Mouse (Mus musculus): ENCODE results near the gene Creb3l1. TPM values are rescaled to one million over a fixed set of nuclear protein-coding genes. Genes with fewer than 3 reads are reported as not detected.

Creb3l1 gene
- polyA plus RNA-seq, 1 experiment: 3.1 TPM

DNA sequence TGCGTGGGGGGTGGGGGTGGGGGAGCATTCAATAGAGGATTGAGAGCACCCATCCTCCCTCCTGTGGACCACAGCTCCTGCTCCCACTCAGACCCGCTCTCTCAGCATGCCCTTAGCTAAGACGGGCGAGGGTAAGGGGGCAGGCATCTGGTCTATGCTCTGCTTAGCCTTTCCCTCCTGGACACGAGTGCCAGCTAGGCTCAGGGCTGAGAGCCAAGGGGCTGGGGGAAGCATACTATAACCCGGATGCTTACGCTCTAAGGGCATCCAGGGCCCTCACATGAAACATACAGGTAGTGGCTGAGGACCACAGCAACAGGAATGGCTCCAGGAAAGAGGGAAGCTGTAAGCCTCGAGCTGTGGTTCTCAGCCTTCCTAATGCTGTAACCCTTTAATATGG, 66.3 kb downstream of the Creb3l1 start:
- H3K27me3 ChIP-seq (ENCODE audit: control insufficient read depth, insufficient read depth, low read length): no peaks in the 10 kb centered on the region
- no peak for TF ChIP-seq CTCF (IDR thresholded peaks at IDR 0.05; ENCODE audit: control insufficient read depth, insufficient read depth, insufficient replicate concordance, low read depth, low read length)
- TF ChIP-seq POLR2A (IDR thresholded peaks at IDR 0.05; ENCODE audit: control insufficient read depth, low read depth, low read length): no peak
- peaks cover 14% of the 10 kb centered on the region for H3K4me1 ChIP-seq (ENCODE audit: control insufficient read depth, insufficient read depth, low read length)
- no peak overlapping the region for H3K27ac ChIP-seq (ENCODE audit: control insufficient read depth, insufficient read depth, low read depth, low read length)
- H3K4me3 ChIP-seq (ENCODE audit: control insufficient read depth, low read depth, low read length): no peak overlapping the region
- H3K36me3 ChIP-seq (ENCODE audit: control insufficient read depth, insufficient read depth, low read length): no peaks in the 10 kb centered on the region

DNA sequence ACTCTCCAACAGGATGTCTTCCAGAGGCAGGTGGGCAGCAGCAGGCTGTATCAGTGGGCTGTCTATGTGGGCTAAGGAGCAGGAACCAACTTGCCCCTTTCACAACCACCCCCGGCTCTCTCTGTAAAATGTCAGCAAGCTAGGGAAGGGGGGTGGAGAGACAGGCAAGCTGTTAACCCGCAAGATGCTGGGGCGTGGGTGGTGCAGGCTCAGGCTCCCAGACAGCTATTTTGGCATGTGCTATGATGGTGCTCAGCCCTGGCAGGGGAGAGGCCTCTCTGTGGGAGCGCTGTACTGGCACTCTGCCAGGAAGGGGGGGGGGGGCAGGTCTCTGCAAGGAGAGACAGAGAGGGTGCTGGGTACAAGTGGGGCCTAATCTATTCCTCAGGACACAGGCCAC, 67.2 kb downstream of the Creb3l1 start:
- H3K27me3 ChIP-seq (ENCODE audit: control insufficient read depth, insufficient read depth, low read length): no peaks in the 10 kb centered on the region
- H3K4me3 ChIP-seq (ENCODE audit: control insufficient read depth, low read depth, low read length): no peak overlapping the region
- H3K4me1 ChIP-seq (ENCODE audit: control insufficient read depth, insufficient read depth, low read length): peaks cover 9% of the 10 kb centered on the region
- TF ChIP-seq CTCF (IDR thresholded peaks at IDR 0.05; ENCODE audit: control insufficient read depth, insufficient read depth, insufficient replicate concordance, low read depth, low read length) (no peak), POLR2A (IDR thresholded peaks at IDR 0.05; ENCODE audit: control insufficient read depth, low read depth, low read length) (no peak)
- H3K36me3 ChIP-seq (ENCODE audit: control insufficient read depth, insufficient read depth, low read length): no peaks in the 10 kb centered on the region
- no peak overlapping the region for H3K27ac ChIP-seq (ENCODE audit: control insufficient read depth, insufficient read depth, low read depth, low read length)

DNA sequence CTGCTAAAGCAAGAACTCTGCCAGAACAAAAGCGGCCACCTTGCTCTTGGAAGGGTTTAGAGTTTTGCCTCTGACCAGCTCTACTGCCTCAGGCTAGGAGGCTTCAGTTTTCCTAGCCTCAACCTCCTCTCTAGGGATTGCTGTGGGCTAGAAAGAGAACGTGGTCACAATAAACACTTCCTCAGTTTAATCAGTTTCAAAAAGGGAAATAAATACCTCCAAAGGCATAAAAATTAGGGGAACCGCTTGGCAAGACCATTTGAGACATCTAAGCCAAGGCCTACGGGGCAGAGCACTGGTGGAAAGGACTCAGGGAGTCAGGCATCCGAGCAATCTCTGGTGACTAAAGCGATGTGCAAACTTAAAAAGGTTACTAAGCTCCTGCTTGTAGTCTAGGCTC, 68.4 kb downstream of the Creb3l1 start:
- H3K36me3 ChIP-seq (ENCODE audit: control insufficient read depth, insufficient read depth, low read length): no peaks in the 10 kb centered on the region
- TF ChIP-seq POLR2A (IDR thresholded peaks at IDR 0.05; ENCODE audit: control insufficient read depth, low read depth, low read length): no peak
- no peak for TF ChIP-seq CTCF (IDR thresholded peaks at IDR 0.05; ENCODE audit: control insufficient read depth, insufficient read depth, insufficient replicate concordance, low read depth, low read length)
- H3K27ac ChIP-seq (ENCODE audit: control insufficient read depth, insufficient read depth, low read depth, low read length): no peak overlapping the region
- H3K4me3 ChIP-seq (ENCODE audit: control insufficient read depth, low read depth, low read length): no peak overlapping the region
- peaks cover 9% of the 10 kb centered on the region for H3K4me1 ChIP-seq (ENCODE audit: control insufficient read depth, insufficient read depth, low read length)
- H3K27me3 ChIP-seq (ENCODE audit: control insufficient read depth, insufficient read depth, low read length): no peaks in the 10 kb centered on the region

DNA sequence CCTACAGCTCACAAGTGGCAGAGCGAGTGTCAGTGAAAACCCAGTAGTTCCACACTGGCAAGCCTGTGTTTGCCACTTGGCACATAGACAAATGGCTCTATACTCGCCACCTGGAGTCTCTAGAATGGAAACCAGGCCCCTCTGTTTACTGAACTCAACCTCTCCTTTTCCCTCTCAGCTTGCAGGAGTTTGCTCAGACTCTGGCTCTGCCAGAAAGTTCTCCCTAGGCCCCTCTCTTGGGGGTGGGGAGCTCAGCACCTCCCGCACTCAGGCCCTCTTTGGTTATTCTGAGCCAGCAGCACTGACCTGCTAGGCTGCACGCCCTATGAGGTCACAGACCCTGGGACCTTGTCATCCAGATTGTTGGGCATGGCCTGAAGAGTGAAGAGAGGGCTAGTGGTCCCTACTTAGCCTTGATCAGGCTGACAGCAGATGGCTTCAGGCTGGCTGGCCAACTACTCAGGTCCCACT, 69.1 kb downstream of the Creb3l1 start:
- no peak for TF ChIP-seq CTCF (IDR thresholded peaks at IDR 0.05; ENCODE audit: control insufficient read depth, insufficient read depth, insufficient replicate concordance, low read depth, low read length)
- peak; percentile 64; the same call in 1 of the 2 replicates for TF ChIP-seq POLR2A (IDR thresholded peaks at IDR 0.05; ENCODE audit: control insufficient read depth, low read depth, low read length)
- Histone ChIP-seq H3K27ac (ENCODE audit: control insufficient read depth, insufficient read depth, low read depth, low read length) (no peak overlapping the region; the same call in 1 of the 2 replicates), H3K36me3 (ENCODE audit: control insufficient read depth, insufficient read depth, low read length) (no peaks in the 10 kb centered on the region), H3K4me3 (ENCODE audit: control insufficient read depth, low read depth, low read length) (peak overlapping the region; percentile 36), H3K4me1 (ENCODE audit: control insufficient read depth, insufficient read depth, low read length) (peaks cover 9% of the 10 kb centered on the region), H3K27me3 (ENCODE audit: control insufficient read depth, insufficient read depth, low read length) (no peaks in the 10 kb centered on the region)

DNA sequence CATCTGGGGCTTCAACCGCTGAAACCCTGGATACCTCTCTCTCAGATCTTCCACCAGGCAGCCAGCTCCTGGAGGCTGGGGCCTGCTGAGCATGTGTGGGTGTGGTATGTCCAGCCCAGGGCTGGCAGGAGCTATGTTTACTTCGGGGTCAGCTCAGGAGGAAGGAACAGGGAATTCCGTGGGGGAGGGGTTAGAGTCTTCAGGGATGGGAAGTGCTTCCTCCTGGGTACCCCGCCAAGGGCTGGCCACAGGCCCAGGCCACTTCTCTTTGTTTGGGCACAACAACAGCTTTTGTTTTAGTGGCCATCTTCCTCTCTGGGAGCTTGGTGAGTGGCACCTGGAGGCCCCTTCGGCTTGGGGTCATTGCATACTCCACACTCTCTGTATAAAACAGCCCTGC, 70.5 kb downstream of the Creb3l1 start:
- no peaks in the 10 kb centered on the region for H3K27me3 ChIP-seq (ENCODE audit: control insufficient read depth, insufficient read depth, low read length)
- no peak overlapping the region for H3K4me3 ChIP-seq (ENCODE audit: control insufficient read depth, low read depth, low read length)
- H3K4me1 ChIP-seq (ENCODE audit: control insufficient read depth, insufficient read depth, low read length): peaks cover 9% of the 10 kb centered on the region
- H3K36me3 ChIP-seq (ENCODE audit: control insufficient read depth, insufficient read depth, low read length): no peaks in the 10 kb centered on the region
- no peak overlapping the region for H3K27ac ChIP-seq (ENCODE audit: control insufficient read depth, insufficient read depth, low read depth, low read length)
- TF ChIP-seq POLR2A (IDR thresholded peaks at IDR 0.05; ENCODE audit: control insufficient read depth, low read depth, low read length) (no peak), CTCF (IDR thresholded peaks at IDR 0.05; ENCODE audit: control insufficient read depth, insufficient read depth, insufficient replicate concordance, low read depth, low read length) (no peak)

DNA sequence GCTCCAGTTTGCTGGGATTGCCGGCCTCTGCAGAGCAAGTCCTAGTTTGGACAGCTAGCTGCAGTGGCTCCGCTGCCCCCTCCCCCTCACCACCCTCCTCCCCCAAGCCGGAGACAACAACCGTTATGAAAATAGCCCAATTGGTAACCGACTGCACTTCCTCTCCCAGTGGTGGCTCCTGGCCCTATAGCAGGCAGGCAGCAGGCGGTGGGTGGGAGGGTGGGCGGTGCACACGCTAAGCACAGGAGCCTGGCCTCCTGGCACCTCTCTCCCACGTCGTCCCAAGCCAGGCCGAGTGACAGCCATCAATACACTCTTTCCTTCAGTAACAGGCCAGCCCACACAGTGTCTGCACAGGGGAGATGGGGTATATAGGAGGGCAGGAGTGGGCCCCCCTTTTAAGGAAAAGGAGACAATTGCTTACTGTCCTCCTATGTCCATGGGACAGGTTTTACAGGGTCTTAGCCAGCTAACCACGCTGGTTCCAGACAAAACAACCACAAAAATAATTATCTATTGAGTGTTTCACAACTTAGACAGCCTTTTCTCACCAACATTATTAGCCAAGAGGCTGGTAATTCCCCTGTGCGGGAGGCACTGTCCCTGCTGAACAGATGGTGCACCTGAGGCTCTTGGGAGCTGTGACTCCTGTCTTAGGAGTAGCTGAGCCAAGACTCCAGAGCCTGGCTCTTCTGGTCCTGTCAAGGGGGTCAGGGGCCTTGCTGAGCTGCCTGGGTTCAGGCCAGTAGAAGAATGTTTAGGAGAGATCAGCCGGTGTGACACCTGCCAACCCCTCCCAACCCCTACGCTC, 73.8 kb downstream of the Creb3l1 start:
- Histone ChIP-seq H3K36me3 (ENCODE audit: control insufficient read depth, insufficient read depth, low read length) (no peaks in the 10 kb centered on the region), H3K4me1 (ENCODE audit: control insufficient read depth, insufficient read depth, low read length) (peaks cover 7% of the 10 kb centered on the region), H3K27me3 (ENCODE audit: control insufficient read depth, insufficient read depth, low read length) (no peaks in the 10 kb centered on the region), H3K4me3 (ENCODE audit: control insufficient read depth, low read depth, low read length) (no peak overlapping the region), H3K27ac (ENCODE audit: control insufficient read depth, insufficient read depth, low read depth, low read length) (no peak overlapping the region)
- TF ChIP-seq CTCF (IDR thresholded peaks at IDR 0.05; ENCODE audit: control insufficient read depth, insufficient read depth, insufficient replicate concordance, low read depth, low read length) (no peak), POLR2A (IDR thresholded peaks at IDR 0.05; ENCODE audit: control insufficient read depth, low read depth, low read length) (no peak)

DNA sequence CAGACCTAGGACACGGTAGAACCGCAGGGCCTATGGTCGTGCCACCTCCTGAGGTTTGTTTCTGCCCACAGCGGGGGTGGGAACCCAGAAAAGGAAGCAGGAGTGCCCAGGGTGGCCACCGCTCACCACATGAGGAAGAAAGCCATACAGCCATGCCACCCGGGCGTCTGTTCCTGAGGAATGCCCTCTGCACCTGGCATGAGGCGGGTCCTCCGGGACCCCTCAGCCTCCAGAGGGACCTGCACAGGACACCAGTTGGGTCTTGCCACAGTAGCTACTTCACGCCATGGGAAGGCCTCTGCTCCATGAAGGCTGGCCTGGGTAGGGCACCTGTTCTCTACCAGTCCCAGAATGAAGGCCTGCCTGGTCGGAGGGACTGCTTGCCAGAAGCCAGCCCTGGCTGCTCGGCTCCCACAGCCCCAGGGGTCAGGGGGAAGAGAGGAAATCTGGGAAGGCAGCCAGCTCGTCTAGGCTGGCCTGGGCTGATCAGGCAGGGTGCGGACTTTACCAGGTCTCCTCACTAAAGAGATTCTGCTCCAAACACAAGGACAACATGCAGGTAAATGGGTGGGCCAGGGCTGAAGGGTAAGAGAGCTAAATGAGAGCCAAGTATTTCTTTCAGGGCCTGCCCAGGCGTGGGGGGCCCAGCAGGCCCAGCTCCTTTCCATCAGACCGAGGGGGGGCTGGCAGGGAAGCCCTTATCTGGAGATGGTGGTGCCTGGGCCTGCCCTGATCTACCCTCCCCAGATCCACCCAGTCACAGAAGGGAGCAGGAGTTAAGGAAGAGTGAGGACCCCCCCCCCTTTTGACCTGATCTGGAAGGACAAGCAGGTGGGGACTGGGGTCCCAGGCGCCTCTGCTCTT, 74.7 kb downstream of the Creb3l1 start:
- Histone ChIP-seq H3K4me1 (ENCODE audit: control insufficient read depth, insufficient read depth, low read length) (peaks cover 6% of the 10 kb centered on the region), H3K4me3 (ENCODE audit: control insufficient read depth, low read depth, low read length) (no peak overlapping the region; the same call in 1 of the 2 replicates), H3K27ac (ENCODE audit: control insufficient read depth, insufficient read depth, low read depth, low read length) (no peak overlapping the region), H3K36me3 (ENCODE audit: control insufficient read depth, insufficient read depth, low read length) (no peaks in the 10 kb centered on the region), H3K27me3 (ENCODE audit: control insufficient read depth, insufficient read depth, low read length) (no peaks in the 10 kb centered on the region)
- TF ChIP-seq POLR2A (IDR thresholded peaks at IDR 0.05; ENCODE audit: control insufficient read depth, low read depth, low read length) (no peak), CTCF (IDR thresholded peaks at IDR 0.05; ENCODE audit: control insufficient read depth, insufficient read depth, insufficient replicate concordance, low read depth, low read length) (no peak)
